Mouse (Mus musculus) left cerebral cortex, postnatal 4 days (tissue): ENCODE measurements at regions not wholly inside any gene's neighbourhood (a gene's known extent, or its start where the extent isn't known, plus 50 kb on each side); places are given as distances from the start of the nearest gene placed in this dataset.

ENCODE experiments used
- DNase-seq: peaks from one replicate; pipeline ENCODE4 v3.0.0-alpha.2; 2022
- intact Hi-C: fragments of 180-260 bp; cut with DNase I; formaldehyde crosslinking; loops from one replicate; pipeline ENCODE4 v1.15.1; 2025

- DNase-seq: peak; percentile 12
- intact Hi-C loops: no loop called here
Observed at GRCm38 (mm10) chr2:75525562-75525961, 133.5 kb upstream of the Hnrnpa3 start.

DNA sequence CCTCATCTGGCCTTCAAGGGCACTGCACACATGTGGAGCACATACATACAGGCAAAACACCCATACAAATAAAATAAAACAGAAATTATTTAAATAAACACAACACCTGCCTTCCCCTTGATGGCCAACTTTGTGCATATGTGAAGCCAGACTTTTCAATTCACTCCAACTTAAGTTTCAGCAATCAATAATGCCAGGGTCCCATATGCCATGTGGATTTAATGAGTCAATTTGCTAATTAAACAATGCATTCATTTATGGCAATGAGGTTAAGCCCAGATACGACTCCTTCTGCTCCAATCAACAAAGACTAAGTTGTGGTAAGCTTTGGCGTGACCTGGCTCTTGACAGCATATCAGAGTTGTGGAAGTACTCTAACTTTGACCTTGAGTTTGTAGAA, 130.4 kb upstream of the Hnrnpa3 start:
- intact Hi-C loops: no loop called here
- DNase-seq: no peak

DNA sequence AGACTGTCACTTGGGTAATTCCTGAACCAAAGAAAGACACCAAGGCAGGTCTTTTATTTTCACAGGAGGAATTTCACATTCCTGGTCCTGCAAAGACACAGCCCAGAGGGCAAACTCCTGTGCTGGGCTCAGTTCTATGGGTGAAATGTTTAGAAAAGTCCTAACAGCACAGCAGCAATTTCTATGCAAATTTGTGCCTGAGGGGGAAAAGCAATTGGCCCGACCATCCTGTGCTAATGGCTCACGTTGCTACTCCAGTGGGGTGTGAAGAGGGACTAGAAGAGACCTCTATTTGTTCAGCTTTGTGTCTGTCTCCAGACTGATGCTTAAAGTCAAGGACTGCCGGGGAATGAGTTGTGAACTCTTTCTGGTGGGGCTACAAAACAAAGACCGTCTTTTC, 120.9 kb upstream of the Hnrnpa3 start:
- no peak for DNase-seq
- intact Hi-C loops: no loop called here

DNA sequence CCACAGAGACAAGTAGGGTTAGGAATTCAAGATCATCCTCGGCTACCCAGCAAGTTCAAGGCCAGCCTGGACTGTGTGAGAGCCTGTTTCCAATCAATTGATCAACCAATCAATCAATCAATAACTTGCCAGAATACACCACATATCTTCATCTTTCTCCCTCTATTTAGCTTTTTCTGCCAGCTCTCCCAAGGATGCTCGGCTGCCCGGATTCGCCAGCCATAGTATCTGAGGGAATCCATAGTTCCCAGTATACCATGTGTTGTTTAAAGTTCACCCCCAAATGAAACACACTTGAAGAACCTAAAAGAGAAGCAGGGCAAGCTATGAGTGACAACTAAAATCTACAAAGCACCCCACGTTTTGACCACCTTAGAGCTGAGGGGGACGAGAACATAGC, 119.3 kb upstream of the Hnrnpa3 start:
- intact Hi-C loops: no loop called here
- DNase-seq: no peak

GRCm38 (mm10) chr2:75542331-75542730, 116.7 kb upstream of the Hnrnpa3 start:
- intact Hi-C loops: no loop called here
- DNase-seq: no peak

- DNase-seq: peak; percentile 28
- intact Hi-C loops: no loop called here
Observed at GRCm38 (mm10) chr2:75542781-75543180, 116.3 kb upstream of the Hnrnpa3 start.

DNA sequence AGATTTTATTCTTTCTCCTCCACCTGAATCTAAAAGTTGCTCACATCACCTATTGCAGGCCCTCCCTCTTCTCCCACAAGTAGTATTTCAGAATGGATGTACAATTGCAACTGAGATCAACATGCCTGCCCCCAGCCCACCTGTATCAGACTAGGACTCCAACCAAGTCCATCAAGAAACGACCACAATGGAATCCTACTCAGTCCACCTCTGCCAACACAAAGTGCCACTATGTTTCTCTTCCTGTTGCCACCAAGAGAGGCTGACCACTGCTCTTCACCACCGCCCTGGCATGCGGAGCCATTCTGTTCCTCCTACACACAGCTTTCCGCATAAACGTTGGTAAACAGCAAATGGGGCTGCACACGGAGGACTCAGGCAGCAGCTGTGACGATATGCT, 113.1 kb upstream of the Hnrnpa3 start:
- intact Hi-C loops: no loop called here
- DNase-seq: no peak

- intact Hi-C loops: no loop called here
- no peak for DNase-seq
Observed at GRCm38 (mm10) chr2:75555676-75556075, 103.4 kb upstream of the Hnrnpa3 start.

GRCm38 (mm10) chr2:75556744-75557143, 102.3 kb upstream of the Hnrnpa3 start:
- no peak for DNase-seq
- intact Hi-C loops: no loop called here

DNA sequence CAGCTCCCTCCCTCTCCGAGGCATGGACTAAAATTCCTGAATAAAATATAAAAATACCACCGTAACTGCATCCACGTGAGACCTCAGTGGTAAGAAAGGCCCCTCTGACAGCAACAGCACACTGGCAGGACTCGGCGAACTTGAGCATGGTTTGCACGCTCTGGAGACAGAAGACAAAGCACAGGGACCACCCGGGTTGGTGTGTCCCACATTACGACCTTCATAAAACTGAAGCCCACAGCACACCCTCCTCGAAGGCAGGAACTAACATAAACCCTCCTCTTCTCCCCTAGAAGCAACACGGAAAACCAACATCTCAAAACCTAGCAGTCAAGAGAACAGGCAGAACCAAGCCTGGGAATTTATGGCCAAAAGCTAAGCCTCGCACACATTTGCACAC, 101.7 kb upstream of the Hnrnpa3 start:
- intact Hi-C loops: no loop called here

GRCm38 (mm10) chr2:75559920-75560319, 99.1 kb upstream of the Hnrnpa3 start:
- intact Hi-C loops: no loop called here
- no peak for DNase-seq

More for the DNA sequence above, 101.7 kb upstream of the Hnrnpa3 start:
- DNase-seq: no peak

DNA sequence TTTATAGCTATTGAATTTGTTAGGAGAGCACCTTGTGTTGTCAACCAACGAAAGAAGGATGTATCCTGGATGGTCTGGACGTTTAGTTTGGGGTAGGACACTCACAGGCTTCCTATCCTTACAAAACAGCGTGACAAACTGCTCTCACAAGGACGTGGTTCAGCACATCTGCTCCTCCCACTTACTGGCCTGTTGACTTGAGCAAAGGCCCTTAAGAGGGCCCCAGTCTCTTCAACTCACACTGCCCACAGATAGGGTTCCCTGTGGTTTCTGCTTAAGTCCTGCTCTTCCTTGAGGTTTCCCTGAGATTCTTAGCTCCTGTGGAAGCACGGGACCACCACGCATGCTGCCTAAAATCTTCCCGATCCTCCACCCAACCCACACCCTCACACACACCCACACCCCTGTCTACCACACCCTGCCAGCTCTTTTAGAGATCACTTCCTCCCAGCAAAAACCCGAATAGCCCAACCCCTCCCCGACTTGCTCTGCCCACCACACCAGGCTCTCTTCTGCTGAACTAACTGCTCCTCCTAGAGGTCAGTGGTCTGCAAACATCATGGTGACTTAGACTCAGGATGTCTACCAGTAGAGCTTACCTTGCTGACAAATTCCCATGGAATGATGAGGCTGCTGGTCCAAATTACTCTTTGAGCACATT, 95.7 kb upstream of the Hnrnpa3 start:
- intact Hi-C loops: no loop called here
- DNase-seq: peak; percentile 12

- DNase-seq: no peak
- intact Hi-C loops: no loop called here
Observed at GRCm38 (mm10) chr2:75564809-75565208, 94.3 kb upstream of the Hnrnpa3 start.

DNA sequence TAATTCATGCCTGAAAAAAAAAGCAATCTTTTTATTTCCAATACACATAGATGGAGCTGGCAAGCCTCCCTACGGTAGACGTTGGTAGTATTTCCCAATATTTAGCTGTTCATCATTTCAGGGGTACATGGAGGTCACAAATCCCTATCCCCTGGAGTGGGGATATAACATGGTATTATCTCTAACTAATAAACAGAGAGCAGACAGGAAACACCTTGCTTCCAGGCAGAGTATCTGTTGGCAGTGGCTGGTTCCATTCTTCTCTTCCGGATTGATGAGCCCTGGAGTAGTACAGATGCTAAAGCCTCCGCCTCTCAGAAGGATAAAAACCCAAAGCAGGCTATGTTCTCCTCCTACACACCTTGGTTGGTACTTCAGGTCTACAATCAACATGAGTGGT, 91.9 kb upstream of the Hnrnpa3 start:
- intact Hi-C loops: no loop called here
- no peak for DNase-seq

GRCm38 (mm10) chr2:75569756-75570155, 89.3 kb upstream of the Hnrnpa3 start:
- DNase-seq: no peak
- intact Hi-C loops: no loop called here

GRCm38 (mm10) chr2:75570246-75570645, 88.8 kb upstream of the Hnrnpa3 start:
- intact Hi-C loops: no loop called here
- no peak for DNase-seq

DNA sequence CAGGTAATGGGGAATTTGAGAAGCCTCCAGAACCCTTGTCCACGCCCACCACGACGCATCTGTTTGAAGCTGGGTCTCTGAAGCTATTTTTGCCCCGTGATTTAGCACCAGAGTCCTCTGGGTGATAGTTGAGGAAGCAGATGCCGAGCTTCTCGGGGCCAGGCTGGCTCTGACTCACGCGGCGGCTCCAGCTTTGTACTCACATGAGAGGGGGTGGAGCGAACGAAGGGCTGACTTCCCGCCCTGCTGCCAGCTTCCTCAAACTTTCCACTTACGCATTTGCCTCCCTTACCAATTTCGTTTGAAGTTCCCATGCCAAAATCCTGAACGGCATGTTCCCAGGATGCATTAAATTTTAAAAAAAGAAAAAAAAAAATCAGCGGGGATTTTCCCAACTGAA, 74.1 kb upstream of the Hnrnpa3 start:
- DNase-seq: peak; percentile 61
- intact Hi-C loops: loop anchor here (5.0 to 10.0 kb wide), 5 partner anchors 270 to 868 kb away; no protein-coding TSS in a partner anchor

- DNase-seq: peak; percentile 30
- intact Hi-C loops: loop anchor here (1.0 to 10.0 kb wide), 6 partner anchors 274 to 886 kb away; no protein-coding TSS in a partner anchor
Observed at GRCm38 (mm10) chr2:75588572-75588971, 70.5 kb upstream of the Hnrnpa3 start.

DNA sequence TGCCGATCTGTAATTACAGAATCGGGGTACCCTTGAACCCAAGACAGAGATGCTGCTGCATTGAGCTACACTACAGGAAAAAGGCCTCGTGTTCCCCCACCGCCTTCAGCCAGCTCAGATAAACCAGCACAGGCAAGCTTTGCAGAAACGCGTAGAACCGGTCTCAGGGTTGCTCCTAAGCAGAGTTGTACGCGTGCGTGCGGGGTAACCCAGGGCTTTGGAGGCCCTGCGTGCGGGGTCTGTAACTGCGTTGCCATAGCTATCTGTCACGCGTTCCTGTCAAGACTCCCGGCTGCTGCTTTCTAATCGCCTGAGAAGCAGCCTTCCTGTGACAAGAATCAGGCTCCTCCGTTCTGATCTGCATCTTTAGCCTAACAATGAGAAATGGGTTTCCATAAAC, 69.6 kb upstream of the Hnrnpa3 start:
- peak; percentile 17 for DNase-seq
- intact Hi-C loops: loop anchor here (5.0 to 10.0 kb wide), 5 partner anchors 275 to 872 kb away; no protein-coding TSS in a partner anchor

DNA sequence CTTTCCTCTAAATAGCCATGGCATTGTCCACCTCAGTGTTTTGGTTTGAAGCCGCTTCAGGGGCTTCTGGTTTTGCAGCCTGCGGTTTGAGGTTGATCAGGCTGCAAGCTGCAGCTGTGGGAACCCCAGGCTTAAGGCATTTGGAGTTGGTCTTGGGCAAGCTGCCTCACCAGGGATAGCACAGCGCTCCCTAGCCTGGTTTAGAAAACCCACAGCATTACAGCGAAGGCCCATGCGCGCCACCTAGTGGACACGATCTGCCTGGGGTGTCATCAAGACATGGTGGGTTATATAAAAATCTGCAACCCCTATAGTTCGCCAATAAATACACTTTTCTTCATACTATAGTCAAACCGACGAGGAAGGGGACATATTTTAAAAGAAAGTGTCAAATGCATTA, 68.9 kb upstream of the Hnrnpa3 start:
- intact Hi-C loops: no loop called here
- DNase-seq: peak; percentile 93

- no peak for DNase-seq
- intact Hi-C loops: loop anchor here (10.0 kb wide), 4 partner anchors 64 to 504 kb away; no protein-coding TSS in a partner anchor
Observed at GRCm38 (mm10) chr2:75600511-75600910, 58.5 kb upstream of the Hnrnpa3 start.

DNA sequence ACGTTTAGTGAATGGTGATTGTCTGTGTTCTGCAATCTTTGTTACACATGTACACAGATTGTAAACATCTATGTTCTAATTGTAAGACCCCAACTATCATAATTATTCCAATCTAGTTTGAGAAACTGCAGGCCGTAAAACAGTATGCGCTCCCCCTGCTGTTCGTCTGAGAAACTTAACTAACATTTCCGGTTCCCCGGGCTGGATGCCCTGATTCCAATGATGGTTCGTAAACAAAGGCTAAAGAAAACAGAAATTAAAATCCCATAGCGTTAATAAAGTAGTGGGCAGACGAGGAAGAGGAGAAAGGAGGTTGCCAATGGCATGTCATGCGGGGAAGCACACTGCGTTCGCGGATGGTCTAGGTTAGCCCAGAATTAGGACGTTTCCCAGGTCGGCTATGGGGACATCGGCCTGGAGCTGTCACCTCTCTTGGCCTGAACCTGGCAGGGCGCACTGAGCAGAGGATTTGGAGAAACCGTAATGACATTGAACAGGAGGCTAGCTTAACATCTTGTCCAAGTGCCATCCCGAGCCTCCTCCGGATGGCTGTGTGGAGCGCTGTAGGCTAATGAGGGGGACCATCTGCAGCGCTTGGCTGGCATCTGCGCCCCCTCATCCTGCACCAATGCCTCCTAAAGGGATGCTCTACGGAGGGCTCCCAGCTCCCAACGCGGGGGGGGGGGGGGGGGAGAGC, 55.7 kb upstream of the Hnrnpa3 start:
- DNase-seq: peak; percentile 87
- intact Hi-C loops: loop anchor here (10.0 kb wide), 4 partner anchors 61 to 501 kb away; no protein-coding TSS in a partner anchor
